Mouse (Mus musculus): ENCODE results near the gene Exoc3l4.

Gene Exoc3l4

GRCm38 (mm10) chr12:111411631-111412355, 5.0 kb upstream of the Exoc3l4 start:
- in situ Hi-C loops (cut with MboI, MseI): no loop called here

GRCm38 (mm10) chr12:111412581-111413284, 4.1 kb upstream of the Exoc3l4 start:
- in situ Hi-C loops (cut with MboI, MseI): no loop called here

- in situ Hi-C loops (cut with MboI, MseI): no loop called here
These were observed 3.5 kb upstream of the Exoc3l4 start for GRCm38 (mm10) chr12:111413300-111413699.

GRCm38 (mm10) chr12:111419918-111420317, 3.1 kb downstream of the Exoc3l4 start:
- in situ Hi-C loops (cut with MboI, MseI): loop anchor here (5.0 kb wide), 1 partner anchor 37 kb away; no protein-coding TSS in a partner anchor

GRCm38 (mm10) chr12:111420946-111421709, 4.3 kb downstream of the Exoc3l4 start:
- in situ Hi-C loops (cut with MboI, MseI): loop anchor here (5.0 kb wide), 1 partner anchor 36 kb away; no protein-coding TSS in a partner anchor

GRCm38 (mm10) chr12:111422852-111423251, 6.0 kb downstream of the Exoc3l4 start:
- in situ Hi-C loops (cut with MboI, MseI): loop anchor here (5.0 kb wide), 1 partner anchor 34 kb away; no protein-coding TSS in a partner anchor

GRCm38 (mm10) chr12:111423570-111424129, 6.8 kb downstream of the Exoc3l4 start:
- in situ Hi-C loops (cut with MboI, MseI): loop anchor here (5.0 kb wide), 1 partner anchor 34 kb away; no protein-coding TSS in a partner anchor

- in situ Hi-C loops (cut with MboI, MseI): loop anchor here (5.0 kb wide), 1 partner anchor 33 kb away; no protein-coding TSS in a partner anchor
These were observed 7.7 kb downstream of the Exoc3l4 start for GRCm38 (mm10) chr12:111424547-111424946.

- in situ Hi-C loops (cut with MboI, MseI): no loop called here
These were observed 8.4 kb downstream of the Exoc3l4 start for GRCm38 (mm10) chr12:111425258-111425657.

GRCm38 (mm10) chr12:111425789-111426460, 9.1 kb downstream of the Exoc3l4 start:
- in situ Hi-C loops (cut with MboI, MseI): no loop called here

- in situ Hi-C loops (cut with MboI, MseI): no loop called here
These were observed 10.8 kb downstream of the Exoc3l4 start for GRCm38 (mm10) chr12:111427438-111428113.

GRCm38 (mm10) chr12:111428364-111428763, 11.5 kb downstream of the Exoc3l4 start:
- in situ Hi-C loops (cut with MboI, MseI): no loop called here

- in situ Hi-C loops (cut with MboI, MseI): no loop called here
These were observed 12.4 kb downstream of the Exoc3l4 start for GRCm38 (mm10) chr12:111428961-111429911.

GRCm38 (mm10) chr12:111430049-111430867, 13.4 kb downstream of the Exoc3l4 start:
- in situ Hi-C loops (cut with MboI, MseI): no loop called here

- in situ Hi-C loops (cut with MboI, MseI): no loop called here
These were observed 14.3 kb downstream of the Exoc3l4 start for GRCm38 (mm10) chr12:111430868-111431817.

- in situ Hi-C loops (cut with MboI, MseI): no loop called here
These were observed 15.3 kb downstream of the Exoc3l4 start for GRCm38 (mm10) chr12:111432097-111432496.

GRCm38 (mm10) chr12:111432751-111433331, 16.0 kb downstream of the Exoc3l4 start:
- in situ Hi-C loops (cut with MboI, MseI): no loop called here

All from regulatory T cell (primary cell).